Mouse (Mus musculus) skeletal muscle tissue, adult 2 months (tissue): Measurements from ENCODE around the gene 4833420G17Rik.
"Not testable (repeated sequence)": the region's sequence is repeated elsewhere in the genome, so short reads cannot be mapped to it uniquely, and the experiment has no call there.

Experiments used
- DNase-seq: peaks from one replicate; pipeline ENCODE4 v3.0.0-alpha.2; 2012; ENCODE audit warnings: low read depth, low spot score

The 4833420G17Rik gene

GRCm38 (mm10) chr13:119462596-119463560 is at the start of gene 4833420G17Rik:
Gene 4833420G17Rik, plus strand, starts transcription at chr13:119462768.
- peak; percentile 80 for DNase-seq

- DNase-seq = no peak
These were observed 49.5 kb upstream of the 4833420G17Rik start for GRCm38 (mm10) chr13:119413026-119413425.

- no peak for DNase-seq
These were observed 44.1 kb upstream of the 4833420G17Rik start for GRCm38 (mm10) chr13:119418479-119418878.

GRCm38 (mm10) chr13:119430164-119430563 is 32.4 kb upstream of the 4833420G17Rik start:
- DNase-seq = no peak

- DNase-seq = no peak
These were observed 30.5 kb upstream of the 4833420G17Rik start for GRCm38 (mm10) chr13:119432041-119432440.

- no peak for DNase-seq
These were observed 28.2 kb upstream of the 4833420G17Rik start for GRCm38 (mm10) chr13:119434359-119434758.

GRCm38 (mm10) chr13:119442244-119442643 is 20.3 kb upstream of the 4833420G17Rik start:
- DNase-seq = no peak

GRCm38 (mm10) chr13:119453563-119453962 is 9.0 kb upstream of the 4833420G17Rik start:
- DNase-seq = no peak

GRCm38 (mm10) chr13:119455082-119455481 is 7.5 kb upstream of the 4833420G17Rik start:
- DNase-seq = no peak

- DNase-seq = no peak
These were observed 6.2 kb upstream of the 4833420G17Rik start for GRCm38 (mm10) chr13:119456342-119456741.

- no peak for DNase-seq
These were observed 520 bp upstream of the 4833420G17Rik start for GRCm38 (mm10) chr13:119461900-119462595.

GRCm38 (mm10) chr13:119476631-119477030 is 14.1 kb downstream of the 4833420G17Rik start:
- no peak for DNase-seq

GRCm38 (mm10) chr13:119477789-119478188 is 15.2 kb downstream of the 4833420G17Rik start:
- DNase-seq = no peak

- no peak for DNase-seq
These were observed 24.8 kb downstream of the 4833420G17Rik start for GRCm38 (mm10) chr13:119487354-119487753.

GRCm38 (mm10) chr13:119487880-119488580 is 25.5 kb downstream of the 4833420G17Rik start, which contains the start of the genes Tmem267 and 3110070M22Rik:
Gene Tmem267, plus strand, starts transcription at chr13:119488039.
Gene 3110070M22Rik, minus strand, starts transcription at chr13:119488383.
- DNase-seq = peak; percentile 65

- DNase-seq = not testable (repeated sequence)
These were observed 29.5 kb downstream of the 4833420G17Rik start for GRCm38 (mm10) chr13:119492083-119492482.

- not testable (repeated sequence) for DNase-seq
These were observed 32.4 kb downstream of the 4833420G17Rik start for GRCm38 (mm10) chr13:119494938-119495337.
